Mouse (Mus musculus) ES-Bruce4 (cell line): Measurements from ENCODE around the gene Prkg1.

Source experiments
- CTCF ChIP-seq: IDR thresholded peaks from one replicate; pipeline ENCODE4 v1.8.1; 2011; ENCODE audit warnings: low read depth, low read length
- POLR2A ChIP-seq: IDR thresholded peaks from one replicate; pipeline ENCODE4 v1.8.1; 2011; ENCODE audit warnings: low read length; ENCODE audit not compliant: insufficient read depth

DNA sequence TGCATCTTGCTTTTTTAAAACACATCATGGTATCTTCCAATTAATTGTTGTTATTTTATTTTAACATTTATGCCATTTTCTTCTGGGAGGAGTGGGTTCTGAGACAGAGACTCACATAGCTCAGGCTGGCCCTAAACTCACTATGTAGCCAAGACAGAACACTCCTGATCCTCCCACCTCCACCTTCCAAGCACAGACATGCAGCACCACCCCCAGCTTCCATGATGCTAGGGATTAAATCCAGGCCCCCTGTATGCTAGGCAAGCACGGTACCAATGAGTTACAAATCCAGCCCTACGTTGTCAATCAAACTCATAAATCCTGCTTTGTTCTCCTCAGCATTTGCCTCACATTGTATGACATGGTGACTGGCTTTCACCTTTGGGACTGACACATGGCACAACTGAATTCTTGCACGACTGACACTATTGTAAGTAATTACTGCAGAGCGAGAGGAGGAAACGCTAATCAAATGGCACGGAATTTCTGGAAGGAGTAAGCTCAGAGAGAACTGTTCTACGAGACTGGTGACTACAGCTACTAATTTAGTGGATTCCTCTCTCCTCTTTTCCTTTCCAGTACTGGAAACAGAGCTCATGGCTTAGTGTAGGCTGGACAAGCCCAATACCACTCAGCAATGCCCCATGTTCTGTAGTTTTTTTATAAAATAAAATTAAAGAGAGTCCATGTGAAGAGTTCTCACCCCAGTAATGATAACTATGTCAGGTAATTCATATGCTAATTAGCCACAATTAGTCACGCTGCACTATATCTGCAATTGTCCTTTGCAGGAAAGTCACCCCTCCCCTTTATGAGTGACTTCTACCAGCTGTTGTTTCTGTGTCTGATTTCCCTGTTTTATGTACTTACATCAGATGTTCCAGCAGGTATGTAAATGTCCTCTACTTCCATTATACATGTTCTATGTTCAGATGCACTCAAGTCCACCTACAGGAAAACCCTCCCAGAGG, 133.6 kb downstream of the Prkg1 start:
- no peak for TF ChIP-seq POLR2A
- TF ChIP-seq CTCF: no peak
